Mouse (Mus musculus): ENCODE measurements around the gene Dnaaf3.

Gene Dnaaf3

GRCm38 (mm10) chr7:4521231-4522003 is 10.8 kb downstream of the Dnaaf3 start:
- no peak for DNase-seq (ENCODE audit: low spot score)

GRCm38 (mm10) chr7:4518487-4518886 is 13.8 kb downstream of the Dnaaf3 start:
- DNase-seq (ENCODE audit: low spot score): no peak

- DNase-seq (ENCODE audit: low spot score): no peak
Measured at GRCm38 (mm10) chr7:4516332-4517050, 15.8 kb downstream of the Dnaaf3 start, which contains the start of gene Tnnt1. Gene Tnnt1 (minus strand): TSS chr7:4516382.

GRCm38 (mm10) chr7:4515853-4516252 is 16.4 kb downstream of the Dnaaf3 start:
- no peak for DNase-seq (ENCODE audit: low spot score)

- DNase-seq (ENCODE audit: low spot score): no peak
Measured at GRCm38 (mm10) chr7:4513829-4514712, 18.2 kb downstream of the Dnaaf3 start.

- DNase-seq (ENCODE audit: low spot score): no peak
Measured at GRCm38 (mm10) chr7:4513236-4513635, 19.0 kb downstream of the Dnaaf3 start.

- no peak for DNase-seq (ENCODE audit: low spot score)
Measured at GRCm38 (mm10) chr7:4511489-4512224, 20.6 kb downstream of the Dnaaf3 start.

GRCm38 (mm10) chr7:4509863-4510608 is 22.2 kb downstream of the Dnaaf3 start:
- DNase-seq (ENCODE audit: low spot score): no peak

GRCm38 (mm10) chr7:4508739-4509116 is 23.5 kb downstream of the Dnaaf3 start:
- DNase-seq (ENCODE audit: low spot score): no peak

GRCm38 (mm10) chr7:4508062-4508738 is 24.1 kb downstream of the Dnaaf3 start:
- DNase-seq (ENCODE audit: low spot score): no peak

GRCm38 (mm10) chr7:4507220-4507619 is 25.0 kb downstream of the Dnaaf3 start:
- no peak for DNase-seq (ENCODE audit: low spot score)

GRCm38 (mm10) chr7:4504646-4505435 is 27.4 kb downstream of the Dnaaf3 start:
- no peak for DNase-seq (ENCODE audit: low spot score)

GRCm38 (mm10) chr7:4503858-4504257 is 28.4 kb downstream of the Dnaaf3 start:
- no peak for DNase-seq (ENCODE audit: low spot score)

- DNase-seq (ENCODE audit: low spot score): no peak
Measured at GRCm38 (mm10) chr7:4503100-4503499, 29.2 kb downstream of the Dnaaf3 start.

- no peak for DNase-seq (ENCODE audit: low spot score)
Measured at GRCm38 (mm10) chr7:4502421-4503090, 29.7 kb downstream of the Dnaaf3 start.

GRCm38 (mm10) chr7:4501558-4502397 is 30.5 kb downstream of the Dnaaf3 start, which contains the start of gene Ppp1r12c:
Gene Ppp1r12c (minus strand): TSS chr7:4501680.
- DNase-seq (ENCODE audit: low spot score): peak; percentile 90

- no peak for DNase-seq (ENCODE audit: low spot score)
Measured at GRCm38 (mm10) chr7:4500892-4501471, 31.3 kb downstream of the Dnaaf3 start.

GRCm38 (mm10) chr7:4499034-4499433 is 33.2 kb downstream of the Dnaaf3 start:
- DNase-seq (ENCODE audit: low spot score): no peak
